Mouse (Mus musculus) neural tube, embryonic 10.5 days (tissue): Measurements from ENCODE around the gene Mesp2.
A peak's percentile ranks its signal among the peaks of the same experiment; 100 is the strongest.

Experiments
- DNase-seq: peaks from one replicate; pipeline ENCODE4 v3.0.0-alpha.2; 2017; ENCODE audit warnings: low spot score; ENCODE audit errors: extremely low spot score

The Mesp2 gene

GRCm38 (mm10) chr7:79803887-79804286 lies 6.6 kb upstream of the Mesp2 start:
- no peak for DNase-seq

DNA sequence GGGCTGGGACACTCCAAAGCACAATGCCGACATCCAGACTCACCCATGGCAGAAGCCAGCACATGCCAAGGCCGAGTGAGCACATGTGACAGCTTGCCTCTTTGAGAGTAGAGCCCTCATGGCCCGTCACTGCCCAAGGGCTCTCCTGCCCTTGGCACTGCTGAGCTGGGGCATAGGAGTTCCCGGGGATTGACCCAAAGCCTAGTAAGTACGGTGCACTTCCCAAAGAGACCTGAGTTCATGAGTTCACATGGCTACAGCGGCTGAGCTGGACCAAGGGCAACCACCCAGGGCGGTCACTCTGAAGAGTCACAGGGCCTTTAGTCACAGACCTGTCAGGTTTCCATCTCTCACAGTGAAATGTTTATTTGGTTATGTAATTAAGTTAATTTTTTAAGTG lies 2.0 kb upstream of the Mesp2 start:
- no peak for DNase-seq

GRCm38 (mm10) chr7:79813409-79813808 lies 2.9 kb downstream of the Mesp2 start:
- DNase-seq, result no peak

DNA sequence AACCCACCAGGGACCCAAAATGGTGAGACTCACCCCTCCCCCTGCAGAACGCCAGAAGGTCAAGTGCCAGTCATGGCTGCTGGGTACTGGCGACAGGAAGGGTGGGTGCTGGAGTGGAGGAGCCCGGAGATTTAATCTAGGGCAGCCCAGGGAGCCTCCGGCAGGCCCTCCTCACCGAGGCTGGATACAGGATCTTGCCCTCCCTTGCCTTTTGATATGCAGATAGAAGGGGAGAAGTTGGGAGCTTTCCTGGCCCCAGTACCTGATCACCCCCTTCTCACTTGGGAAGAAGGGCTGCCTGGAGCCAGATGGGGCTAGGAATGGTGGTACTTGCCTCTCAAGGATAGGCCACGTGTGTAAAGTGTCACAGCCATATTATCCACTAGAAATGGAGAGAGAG lies 7.8 kb downstream of the Mesp2 start:
- DNase-seq, result no peak

DNA sequence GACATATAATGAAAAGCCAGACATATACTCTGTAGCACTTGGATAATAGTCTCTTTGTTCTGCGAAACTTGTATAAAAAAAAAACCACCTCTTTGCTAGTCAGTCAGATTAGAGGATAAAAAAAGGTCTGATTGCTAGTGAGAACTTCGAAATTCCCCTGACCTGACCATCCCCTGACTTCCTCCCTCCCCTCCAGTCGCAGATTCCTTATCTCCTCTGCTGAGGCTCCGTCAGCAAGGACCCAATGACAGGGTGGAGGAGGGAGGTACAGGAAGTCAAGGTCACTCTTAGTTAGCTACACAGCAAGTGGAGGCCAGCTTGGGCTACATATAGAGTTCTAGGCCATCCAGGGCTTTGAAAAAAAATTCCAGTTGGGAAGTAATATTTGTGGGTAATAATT lies 9.0 kb downstream of the Mesp2 start:
- DNase-seq, result no peak

GRCm38 (mm10) chr7:79819996-79820395 lies 9.5 kb downstream of the Mesp2 start:
- no peak for DNase-seq

GRCm38 (mm10) chr7:79822092-79822695 lies 11.7 kb downstream of the Mesp2 start:
- no peak for DNase-seq

DNA sequence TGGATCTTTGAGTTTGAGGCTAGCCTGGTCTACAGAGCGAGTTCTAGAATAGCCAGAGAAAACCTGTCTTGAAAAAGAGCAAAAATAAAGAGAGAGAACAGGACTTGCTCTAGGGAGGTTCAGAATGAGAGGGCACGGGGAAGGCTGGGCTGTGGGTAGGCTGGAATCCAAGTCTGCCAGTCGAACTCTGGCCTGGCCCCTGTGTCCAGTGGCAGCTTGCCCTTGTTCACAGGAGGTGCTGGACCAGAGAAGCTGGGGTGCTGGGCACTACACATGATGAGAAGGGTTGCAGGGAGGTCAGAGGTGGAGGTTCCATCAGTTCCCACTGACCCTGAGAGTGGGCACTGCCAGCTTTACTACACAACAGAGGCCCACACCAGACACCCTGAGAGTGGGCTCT lies 17.8 kb downstream of the Mesp2 start:
- no peak for DNase-seq

DNA sequence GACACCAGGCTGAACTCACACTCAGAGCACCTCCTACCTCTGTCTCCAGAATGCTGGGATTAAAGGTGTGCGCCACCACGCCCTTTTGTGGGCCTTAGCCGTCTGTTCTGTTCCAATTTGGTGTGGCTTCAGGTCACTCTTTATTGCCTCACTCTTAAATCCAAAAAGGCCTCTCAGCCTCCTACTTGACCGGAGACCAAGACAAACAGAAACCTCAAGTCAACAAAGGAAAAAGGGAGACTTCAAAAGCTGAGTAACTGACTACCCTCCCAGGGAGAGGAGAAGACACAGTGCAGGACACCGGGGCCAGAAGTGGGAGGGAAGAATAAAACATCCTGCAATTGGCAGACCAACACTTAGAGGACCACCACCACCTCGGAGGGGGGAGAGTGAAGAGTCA lies 20.6 kb downstream of the Mesp2 start:
- DNase-seq, result no peak

DNA sequence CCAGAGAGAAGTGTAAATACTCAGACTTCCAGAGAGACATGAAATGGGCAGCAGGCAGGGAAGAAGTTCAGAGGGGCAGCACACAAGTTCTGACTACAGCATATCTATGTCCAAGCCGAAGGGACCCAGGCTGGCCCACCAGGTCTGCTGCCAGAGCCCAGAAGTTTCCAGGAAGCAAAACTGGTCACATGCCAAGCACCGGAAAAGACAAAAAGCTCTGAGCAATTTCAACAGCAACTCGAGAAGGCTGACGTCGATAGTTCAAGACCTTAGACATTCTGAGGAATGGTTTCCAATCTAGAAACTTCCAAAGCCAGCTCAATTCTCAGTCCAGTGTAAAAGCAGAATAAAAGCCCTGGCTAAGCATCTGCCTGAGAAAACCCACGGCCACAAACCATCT lies 21.1 kb downstream of the Mesp2 start:
- DNase-seq, result no peak

DNA sequence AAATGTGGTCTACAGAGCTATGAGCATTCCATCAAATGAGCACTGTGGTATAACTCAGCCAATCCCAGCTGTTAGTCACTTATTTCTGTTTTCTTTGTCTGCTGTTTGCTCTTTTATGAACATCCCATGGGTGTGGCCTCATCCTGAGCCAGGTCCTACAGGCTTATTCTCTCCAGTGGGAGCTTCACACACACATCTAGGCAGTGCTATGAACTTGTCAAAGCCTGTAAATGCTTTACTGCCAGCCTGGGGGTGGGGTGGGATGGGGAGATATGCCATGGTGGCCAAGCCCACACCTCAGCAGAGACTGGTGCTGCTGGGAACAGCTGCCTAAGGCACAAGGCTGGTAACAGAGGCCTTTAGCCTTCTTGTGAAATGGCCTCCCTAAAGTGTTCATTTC lies 22.5 kb downstream of the Mesp2 start:
- DNase-seq, result no peak

- no peak for DNase-seq
These were observed 24.7 kb downstream of the Mesp2 start for GRCm38 (mm10) chr7:79835196-79835595.

DNA sequence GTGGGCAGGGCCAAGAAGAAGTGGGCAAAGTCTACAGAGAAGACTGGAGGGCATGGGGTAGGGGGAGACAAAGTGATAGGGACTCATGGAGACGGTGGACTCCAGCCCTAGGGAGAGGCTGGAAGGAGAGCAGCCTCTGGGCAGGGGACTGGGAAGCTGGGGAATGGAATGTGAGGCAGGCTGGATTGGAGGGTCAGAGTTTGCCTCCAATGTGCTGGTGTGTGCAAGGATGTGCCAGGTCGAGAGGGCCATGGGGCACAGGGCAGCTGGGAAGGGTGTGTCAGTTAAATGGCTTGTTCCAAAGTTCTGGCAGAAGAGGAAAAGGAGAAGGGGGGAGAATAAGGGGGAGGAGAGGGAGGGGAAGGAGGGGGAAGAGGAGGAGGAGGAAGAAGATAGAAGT lies 26.7 kb downstream of the Mesp2 start:
- no peak for DNase-seq

DNA sequence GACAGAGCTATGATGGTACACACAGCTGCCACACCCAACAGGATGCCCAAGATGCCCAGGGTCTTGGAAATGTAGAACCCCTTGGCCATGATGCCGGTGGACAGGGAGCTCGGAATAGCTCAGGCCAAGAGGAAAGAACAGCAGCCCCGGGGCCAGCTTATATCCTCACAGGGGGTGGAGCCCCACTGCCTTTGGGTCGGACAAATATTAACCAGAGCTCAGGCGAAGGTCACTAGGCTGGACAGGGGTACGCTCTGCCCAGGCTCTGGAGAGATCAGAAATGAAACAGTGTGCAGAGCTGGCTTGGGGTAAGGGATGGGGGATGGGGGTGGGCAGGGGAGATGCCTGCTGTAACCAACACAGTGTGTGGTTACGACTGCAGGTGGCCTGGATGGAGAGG lies 31.6 kb downstream of the Mesp2 start:
- DNase-seq, result no peak

- no peak for DNase-seq
These were observed 33.7 kb downstream of the Mesp2 start for GRCm38 (mm10) chr7:79844090-79844802.

DNA sequence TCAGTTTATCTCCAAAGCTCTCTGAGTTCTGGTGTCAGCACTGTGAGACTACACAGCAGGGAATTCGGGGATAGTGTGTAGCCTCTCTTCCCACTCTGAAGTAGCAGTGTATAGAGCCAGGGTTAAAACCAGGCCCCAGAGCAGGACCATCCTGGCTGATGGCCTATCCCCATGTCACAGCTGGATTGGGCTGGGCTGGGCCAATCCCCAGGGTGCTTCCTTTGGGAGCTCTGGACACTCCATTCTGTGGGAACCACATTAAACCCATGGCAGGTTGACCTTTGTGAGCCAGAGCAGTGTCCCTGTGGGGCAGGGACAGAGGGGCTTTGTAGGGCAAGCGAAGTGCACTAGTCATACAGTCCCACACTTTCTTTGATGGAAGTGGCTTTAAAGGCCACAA lies 35.8 kb downstream of the Mesp2 start:
- no peak for DNase-seq

GRCm38 (mm10) chr7:79847456-79848451 lies 37.2 kb downstream of the Mesp2 start:
- peak; percentile 74 for DNase-seq

GRCm38 (mm10) chr7:79856305-79856704 lies 45.8 kb downstream of the Mesp2 start:
- no peak for DNase-seq

DNA sequence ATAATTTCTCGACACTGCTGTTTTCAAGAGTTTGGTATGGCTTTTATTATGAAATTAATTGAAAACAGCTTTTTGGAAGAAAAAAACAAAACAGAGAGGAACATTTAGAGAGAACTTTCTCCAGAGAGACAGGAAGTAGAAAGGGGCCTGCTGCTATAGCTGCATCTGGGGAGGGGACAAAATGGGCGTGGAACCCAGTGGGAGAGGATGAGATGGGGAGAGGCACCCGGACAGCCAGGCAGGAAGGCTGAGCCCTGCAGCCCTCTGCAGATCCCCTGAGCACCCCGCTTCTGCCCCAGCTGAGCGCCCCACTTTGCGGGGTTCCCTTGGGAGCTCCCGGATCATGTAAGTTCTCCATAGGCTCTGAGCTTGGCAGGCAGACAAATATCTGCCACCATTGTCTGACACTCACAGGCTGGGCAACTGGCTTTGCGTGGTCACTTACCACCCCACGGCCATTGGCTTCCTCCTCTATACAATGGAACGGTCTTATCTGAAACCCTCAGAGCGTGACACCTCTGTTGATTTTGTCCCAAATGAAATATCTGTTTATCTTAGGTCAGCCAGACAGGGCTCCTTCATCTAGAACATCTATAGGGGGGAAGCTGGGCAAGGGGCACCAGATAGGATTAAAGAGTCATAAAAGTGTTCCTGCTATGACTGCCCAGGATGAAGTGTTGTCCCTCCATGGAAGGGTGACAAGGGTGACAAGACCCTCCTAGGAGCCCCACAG lies 47.8 kb downstream of the Mesp2 start:
- no peak for DNase-seq

- DNase-seq, result no peak
These were observed 48.6 kb downstream of the Mesp2 start for GRCm38 (mm10) chr7:79858956-79859630.

GRCm38 (mm10) chr7:79860811-79861210 lies 50.3 kb downstream of the Mesp2 start, which contains the start of gene Anpep:
Anpep (minus strand) TSS chr7:79861059.
- DNase-seq, result no peak
